Mouse (Mus musculus) cortical plate, adult 2 months (tissue): ENCODE results near the gene Med27. TPM values are rescaled to one million over a fixed set of nuclear protein-coding genes. Genes with fewer than 3 reads are reported as not detected.

Source experiments
- H3K27ac ChIP-seq: fragments of 200-500 bp; 2 replicates; pipeline ENCODE4 v1.5.1; 2012; ENCODE audit warnings: low read length, control low read depth, inconsistent platforms; ENCODE audit not compliant: insufficient read depth
- H3K4me1 ChIP-seq: fragments of 200-500 bp; 2 replicates; pipeline ENCODE4 v1.6.1; 2011; ENCODE audit warnings: low read length; ENCODE audit not compliant: control insufficient read depth, insufficient read depth
- H3K4me3 ChIP-seq: fragments of 200-500 bp; 2 replicates; pipeline ENCODE4 v1.5.1; 2011; ENCODE audit warnings: mild to moderate bottlenecking, low read length, control low read depth; ENCODE audit not compliant: insufficient read depth
- CTCF ChIP-seq: fragments of 200-500 bp; IDR thresholded peaks from 2 replicates; pipeline ENCODE4 v1.5.1; 2011; ENCODE audit warnings: mild to moderate bottlenecking, control low read depth, low read length; ENCODE audit not compliant: insufficient read depth; ENCODE audit errors: extremely low read depth
- POLR2A ChIP-seq: fragments of 200-500 bp; IDR thresholded peaks from 2 replicates; pipeline ENCODE4 v1.6.1; 2011; ENCODE audit warnings: mild to moderate bottlenecking, low read length, control low read depth; ENCODE audit not compliant: insufficient read depth; ENCODE audit errors: extremely low read depth
- polyA plus RNA-seq: library from polyadenylated mRNA; depleted of rRNA; stranded (reverse); fragments of >200 nt; gene quantifications from 2 replicates; pipeline ENCODE4 v1.2.3, GENCODE M21; 2012

Gene Med27
- polyA plus RNA-seq, 1 experiment = 47.6 TPM

- Histone ChIP-seq H3K4me3 (no peak overlapping the region), H3K4me1 (0 out of 2 replicates have a peak, but pooled peaks cover 1% of the 10 kb centered on the region), H3K27ac (no peak overlapping the region)
- no peak for TF ChIP-seq POLR2A
- no peak for TF ChIP-seq CTCF
Observed at GRCm38 (mm10) chr2:29422126-29422840, 75.7 kb downstream of the Med27 start.

GRCm38 (mm10) chr2:29423059-29423458, 76.4 kb downstream of the Med27 start:
- TF ChIP-seq POLR2A (no peak), CTCF (no peak)
- Histone ChIP-seq H3K4me3 (no peak overlapping the region), H3K4me1 (no peaks in the 10 kb centered on the region), H3K27ac (no peak overlapping the region)

GRCm38 (mm10) chr2:29425386-29425785, 78.8 kb downstream of the Med27 start:
- Histone ChIP-seq H3K4me1 (no peaks in the 10 kb centered on the region), H3K27ac (no peak overlapping the region), H3K4me3 (no peak overlapping the region)
- TF ChIP-seq CTCF (no peak), POLR2A (no peak)

GRCm38 (mm10) chr2:29426684-29427083, 80.1 kb downstream of the Med27 start:
- Histone ChIP-seq H3K4me1 (no peaks in the 10 kb centered on the region), H3K27ac (no peak overlapping the region), H3K4me3 (no peak overlapping the region)
- TF ChIP-seq POLR2A = no peak
- TF ChIP-seq CTCF = no peak

- no peak for TF ChIP-seq POLR2A
- TF ChIP-seq CTCF = no peak
- H3K4me1 ChIP-seq = peaks cover 1% of the 10 kb centered on the region; the same call in 1 of the 2 replicates
- H3K4me3 ChIP-seq = no peak overlapping the region
- H3K27ac ChIP-seq = no peak overlapping the region
Observed at GRCm38 (mm10) chr2:29432565-29432964, 85.9 kb downstream of the Med27 start.

GRCm38 (mm10) chr2:29436376-29436775, 89.8 kb downstream of the Med27 start:
- peaks cover 9% of the 10 kb centered on the region for H3K4me1 ChIP-seq
- H3K4me3 ChIP-seq = no peak overlapping the region
- TF ChIP-seq POLR2A = no peak
- TF ChIP-seq CTCF = no peak
- H3K27ac ChIP-seq = no peak overlapping the region

GRCm38 (mm10) chr2:29437111-29437510, 90.5 kb downstream of the Med27 start:
- H3K4me3 ChIP-seq = no peak overlapping the region
- TF ChIP-seq POLR2A (no peak), CTCF (no peak)
- H3K27ac ChIP-seq = no peak overlapping the region
- H3K4me1 ChIP-seq = peaks cover 9% of the 10 kb centered on the region

GRCm38 (mm10) chr2:29437861-29438529, 91.4 kb downstream of the Med27 start:
- Histone ChIP-seq H3K27ac (no peak overlapping the region), H3K4me1 (peaks cover 9% of the 10 kb centered on the region), H3K4me3 (no peak overlapping the region)
- TF ChIP-seq CTCF = no peak
- no peak for TF ChIP-seq POLR2A

- TF ChIP-seq CTCF (no peak), POLR2A (no peak)
- H3K27ac ChIP-seq = no peak overlapping the region
- peaks cover 9% of the 10 kb centered on the region for H3K4me1 ChIP-seq
- H3K4me3 ChIP-seq = no peak overlapping the region
Observed at GRCm38 (mm10) chr2:29438530-29438862, 91.9 kb downstream of the Med27 start.

- TF ChIP-seq CTCF (no peak), POLR2A (no peak)
- H3K27ac ChIP-seq = no peak overlapping the region
- peaks cover 9% of the 10 kb centered on the region for H3K4me1 ChIP-seq
- H3K4me3 ChIP-seq = no peak overlapping the region
Observed at GRCm38 (mm10) chr2:29438986-29439385, 92.4 kb downstream of the Med27 start.
